Mouse (Mus musculus) embryonic facial prominence, embryonic 14.5 days (tissue): Measurements from ENCODE around the gene Gm49373. TPM values are rescaled to one million over a fixed set of nuclear protein-coding genes. Genes with fewer than 3 reads are reported as not detected.

Experiments
- ATAC-seq: fragments of 200-750 bp; cut with Nextera tagmentation; 2 replicates; pipeline ENCODE4 v1.8.0; 2017; ENCODE audit warnings: low read depth, moderate number of reproducible peaks, moderate TSS enrichment
- DNase-seq: peaks from one replicate; pipeline ENCODE4 v3.0.0-alpha.2; 2015; ENCODE audit warnings: low spot score
- H3K27ac ChIP-seq: fragments of 300-500 bp; sonication (generic); replicated peaks from 2 replicates; pipeline ENCODE4 v1.5.1; 2014; ENCODE audit warnings: low read depth, mild to moderate bottlenecking, low read length, moderate library complexity
- H3K27me3 ChIP-seq: fragments of 300-500 bp; sonication (generic); replicated peaks from 2 replicates; pipeline ENCODE4 v1.6.1; 2014; ENCODE audit warnings: low read length; ENCODE audit not compliant: control insufficient read depth, insufficient read depth
- H3K36me3 ChIP-seq: fragments of 300-500 bp; sonication (generic); 2 replicates; pipeline ENCODE4 v1.6.1; 2014; ENCODE audit warnings: low read length, mixed read lengths; ENCODE audit not compliant: control insufficient read depth, insufficient read depth
- H3K4me1 ChIP-seq: fragments of 300-500 bp; sonication (generic); 2 replicates; pipeline ENCODE4 v1.6.1; 2014; ENCODE audit warnings: antibody characterized with exemption, low read length; ENCODE audit not compliant: control insufficient read depth, insufficient read depth
- H3K4me2 ChIP-seq: fragments of 300-500 bp; sonication (generic); 2 replicates; pipeline ENCODE4 v1.6.1; 2014; ENCODE audit warnings: low read depth, mild to moderate bottlenecking, low read length, moderate library complexity, mixed read lengths
- H3K4me3 ChIP-seq: fragments of 300-500 bp; sonication (generic); 2 replicates; pipeline ENCODE4 v1.5.1; 2014; ENCODE audit warnings: low read depth, mild to moderate bottlenecking, low read length
- H3K9ac ChIP-seq: fragments of 300-500 bp; sonication (generic); 2 replicates; pipeline ENCODE4 v1.6.1; 2014; ENCODE audit warnings: low read depth, mild to moderate bottlenecking, low read length, moderate library complexity, mixed read lengths
- H3K9me3 ChIP-seq: fragments of 300-500 bp; sonication (generic); 2 replicates; pipeline ENCODE4 v1.6.1; 2016; ENCODE audit warnings: low read length; ENCODE audit not compliant: control insufficient read depth
- WGBS: fragments of 180-500 bp; shearing (Covaris S2); extraction: QIAGEN DNeasy Blood & Tissue Kit; methylation state at CpG from one replicate; pipeline ENCODE4 v1.1.7; 2014; 5-methylcytosine and 5-hydroxymethylcytosine counted together
- polyA plus RNA-seq: library from polyadenylated mRNA; unstranded; fragments of >200 nt; fragmentation: Nextera tagmentation; extraction: Ambion mirVana; gene quantifications from 2 replicates; pipeline ENCODE4 v1.2.1, GENCODE M21; 2014

Gene Gm49373
- polyA plus RNA-seq = 0.24 TPM in 1 of 2 replicates, not detected in the other

- Histone ChIP-seq H3K27me3 (no peaks in the 10 kb centered on the region), H3K9ac (peak within 1 kb of the TSS; percentile 88), H3K4me2 (peak within 1 kb of the TSS; percentile 82), H3K4me3 (peak within 1 kb of the TSS; percentile 87), H3K36me3 (peaks cover 48% of the 10 kb centered on the region), H3K4me1 (peaks cover 5% of the 10 kb centered on the region), H3K9me3 (no peaks in the 10 kb centered on the region), H3K27ac (peak within 1 kb of the TSS; percentile 70)
- ATAC-seq = peak; percentile 94
- WGBS = 3% methylated on average over 43 of the region's 58 CpGs
- peak; percentile 95 for DNase-seq
Observed at GRCm38 (mm10) chr9:21073044-21073840, at the start of gene Gm49373, which contains the start of gene Fdx1l. Gene Gm49373 (minus strand): TSS chr9:21073096. Gene Fdx1l (minus strand): TSS chr9:21073614.

DNA sequence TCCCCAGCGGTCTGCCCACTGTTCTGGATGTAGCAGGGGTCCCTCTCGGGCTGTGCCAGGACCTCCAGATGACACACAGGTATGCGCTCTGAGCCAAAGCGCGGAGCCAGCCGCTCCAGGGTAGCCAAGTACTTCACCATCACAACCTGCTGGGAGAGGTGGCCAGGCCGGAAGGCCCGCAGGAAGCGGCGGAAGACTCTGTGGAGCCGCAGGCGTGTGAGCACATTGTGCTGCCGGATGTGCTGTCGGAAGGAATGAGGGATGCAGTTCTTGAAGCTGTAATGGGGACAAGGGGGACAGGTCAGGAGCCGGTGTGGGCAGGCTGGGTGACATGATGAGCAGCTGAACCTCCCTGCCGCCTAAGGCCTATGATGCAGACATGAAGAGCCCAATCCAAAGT is 48.6 kb upstream of the Gm49373 start:
- no peaks in the 10 kb centered on the region for H3K9me3 ChIP-seq
- H3K9ac ChIP-seq = no peak overlapping the region
- no peak overlapping the region for H3K27ac ChIP-seq
- no peak for DNase-seq
- no peaks in the 10 kb centered on the region for H3K4me1 ChIP-seq
- H3K4me2 ChIP-seq = no peak overlapping the region
- H3K4me3 ChIP-seq = no peak overlapping the region
- 94% methylated on average over 16 of the region's 16 CpGs for WGBS
- ATAC-seq = no peak
- peaks cover 54% of the 10 kb centered on the region; the same call in 1 of the 2 replicates for H3K36me3 ChIP-seq
- H3K27me3 ChIP-seq = no peaks in the 10 kb centered on the region

- 85% methylated on average over 6 of the region's 6 CpGs for WGBS
- no peak overlapping the region for H3K4me2 ChIP-seq
- H3K27ac ChIP-seq = no peak overlapping the region
- H3K9me3 ChIP-seq = no peaks in the 10 kb centered on the region
- H3K4me1 ChIP-seq = no peaks in the 10 kb centered on the region
- no peak for DNase-seq
- peaks cover 20% of the 10 kb centered on the region; the same call in 1 of the 2 replicates for H3K36me3 ChIP-seq
- no peak overlapping the region for H3K4me3 ChIP-seq
- H3K9ac ChIP-seq = no peak overlapping the region
- ATAC-seq = no peak
- H3K27me3 ChIP-seq = no peaks in the 10 kb centered on the region
Observed at GRCm38 (mm10) chr9:21117073-21117472, 44.2 kb upstream of the Gm49373 start.

DNA sequence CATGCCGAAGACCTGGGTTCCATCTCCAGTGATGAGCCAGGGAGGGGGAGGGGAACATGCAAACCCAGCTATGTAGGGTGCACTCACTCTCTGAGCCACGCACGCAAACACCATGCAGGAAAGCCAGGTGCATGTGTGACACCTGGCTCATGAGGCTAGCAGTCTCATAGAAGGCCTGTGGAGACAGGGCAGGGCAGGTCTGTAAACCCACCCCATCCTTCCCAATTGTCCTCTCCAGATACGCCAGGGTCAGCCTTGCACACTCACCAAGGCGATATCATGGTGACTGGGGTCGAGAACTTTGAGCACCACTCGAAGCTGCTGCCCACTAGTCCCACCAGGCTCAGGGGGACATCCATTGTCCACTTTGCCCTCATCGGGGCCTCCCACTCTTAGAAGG is 42.2 kb upstream of the Gm49373 start:
- H3K4me2 ChIP-seq = no peak overlapping the region
- DNase-seq (no peak), ATAC-seq (no peak)
- no peaks in the 10 kb centered on the region for H3K27me3 ChIP-seq
- H3K36me3 ChIP-seq = peaks cover 7% of the 10 kb centered on the region; the same call in 1 of the 2 replicates
- no peak overlapping the region for H3K9ac ChIP-seq
- no peaks in the 10 kb centered on the region for H3K9me3 ChIP-seq
- WGBS = 97% methylated on average over 8 of the region's 8 CpGs
- H3K27ac ChIP-seq = no peak overlapping the region
- no peak overlapping the region for H3K4me3 ChIP-seq
- no peaks in the 10 kb centered on the region for H3K4me1 ChIP-seq

- no peak overlapping the region for H3K4me2 ChIP-seq
- no peak overlapping the region for H3K4me3 ChIP-seq
- 85% methylated on average over 7 of the region's 7 CpGs for WGBS
- no peak overlapping the region for H3K9ac ChIP-seq
- H3K27ac ChIP-seq = no peak overlapping the region
- no peaks in the 10 kb centered on the region for H3K9me3 ChIP-seq
- ATAC-seq = no peak
- H3K4me1 ChIP-seq = no peaks in the 10 kb centered on the region
- no peaks in the 10 kb centered on the region for H3K27me3 ChIP-seq
- peaks cover 6% of the 10 kb centered on the region; the same call in 1 of the 2 replicates for H3K36me3 ChIP-seq
- DNase-seq = no peak
Observed at GRCm38 (mm10) chr9:21114190-21114589, 41.3 kb upstream of the Gm49373 start.

GRCm38 (mm10) chr9:21113751-21114150 is 40.9 kb upstream of the Gm49373 start:
- Histone ChIP-seq H3K27me3 (no peaks in the 10 kb centered on the region), H3K4me3 (no peak overlapping the region), H3K4me1 (no peaks in the 10 kb centered on the region), H3K9ac (no peak overlapping the region), H3K4me2 (no peak overlapping the region), H3K9me3 (no peaks in the 10 kb centered on the region), H3K27ac (no peak overlapping the region), H3K36me3 (peaks cover 6% of the 10 kb centered on the region; the same call in 1 of the 2 replicates)
- 92% methylated on average over 6 of the region's 6 CpGs for WGBS
- DNase-seq (no peak), ATAC-seq (no peak)

DNA sequence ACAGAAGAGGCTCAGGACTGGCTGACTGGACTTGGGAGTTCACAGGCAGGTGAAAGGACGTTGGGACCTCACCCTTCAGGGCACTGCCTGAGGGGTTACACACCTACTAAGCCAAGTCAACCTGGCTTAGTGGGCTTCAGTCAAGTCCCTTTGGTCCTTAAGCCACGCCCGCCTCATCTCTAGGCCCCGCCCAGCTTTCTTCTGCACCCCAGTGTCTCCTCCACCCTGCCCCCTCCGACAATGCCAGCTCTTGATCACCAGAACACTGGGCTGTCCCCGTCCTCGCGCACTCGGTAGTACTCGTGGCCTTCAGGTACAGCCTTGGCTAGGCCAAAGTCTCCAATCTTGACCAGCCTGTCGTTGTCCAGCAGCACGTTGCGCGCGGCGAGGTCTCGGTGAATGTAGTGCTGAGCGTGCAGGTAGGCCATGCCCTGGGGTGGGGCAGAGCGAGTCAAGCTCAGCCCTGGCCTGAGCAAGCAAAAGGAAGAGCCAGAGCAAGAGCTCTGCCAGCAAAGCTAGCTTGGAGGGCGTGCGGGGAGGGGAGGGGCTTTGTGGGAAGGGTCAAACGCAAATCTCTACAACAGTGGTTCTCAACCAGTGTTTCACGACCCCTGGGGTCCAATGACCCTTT is 34.8 kb upstream of the Gm49373 start:
- Histone ChIP-seq H3K4me2 (no peak overlapping the region), H3K27ac (no peak overlapping the region), H3K27me3 (no peaks in the 10 kb centered on the region), H3K4me3 (no peak overlapping the region), H3K9me3 (no peaks in the 10 kb centered on the region), H3K4me1 (no peaks in the 10 kb centered on the region), H3K9ac (no peak overlapping the region), H3K36me3 (peaks cover 26% of the 10 kb centered on the region; the same call in 1 of the 2 replicates)
- ATAC-seq (no peak), DNase-seq (no peak)
- 45% methylated on average over 23 of the region's 23 CpGs for WGBS

DNA sequence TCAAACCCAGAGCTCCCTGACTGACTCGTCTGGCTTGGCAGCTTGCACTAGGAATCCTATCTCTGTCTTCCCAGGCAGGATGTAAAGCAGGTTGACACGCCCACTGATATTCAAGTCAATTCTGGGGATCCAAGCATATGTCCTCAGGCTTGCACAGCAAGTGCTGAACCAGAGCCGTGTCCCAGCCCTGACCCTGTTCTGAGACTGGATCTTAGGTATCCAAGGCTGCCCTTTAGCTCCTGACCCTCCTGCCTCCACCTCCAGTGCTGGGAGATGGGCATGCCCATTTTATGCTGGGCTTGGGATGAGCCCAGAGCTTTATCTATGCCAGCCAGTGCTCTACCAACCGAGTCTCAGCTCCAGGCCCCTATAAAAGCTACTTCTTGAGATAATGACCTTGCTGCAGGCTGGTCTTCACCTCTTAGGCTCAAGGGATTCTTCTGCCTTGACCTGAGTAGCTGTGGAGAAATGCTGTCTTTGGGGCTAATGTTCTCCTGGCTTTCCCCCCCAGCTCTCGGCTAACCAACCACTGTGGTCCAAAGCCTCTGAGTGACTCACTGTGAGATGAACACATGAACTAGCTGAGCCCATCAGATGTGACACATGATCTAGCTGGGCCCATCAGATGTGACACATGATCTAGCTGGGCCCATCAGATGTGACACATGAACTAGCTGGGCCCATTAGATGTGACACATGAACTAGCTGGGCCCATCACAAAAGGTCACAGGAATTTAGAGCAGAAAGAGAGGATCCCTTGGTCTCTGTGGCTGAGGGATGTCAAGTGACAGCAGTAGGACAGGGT is 33.1 kb upstream of the Gm49373 start:
- Histone ChIP-seq H3K4me2 (no peak overlapping the region), H3K27ac (no peak overlapping the region), H3K9ac (no peak overlapping the region), H3K36me3 (peaks cover 26% of the 10 kb centered on the region; the same call in 1 of the 2 replicates), H3K27me3 (no peaks in the 10 kb centered on the region), H3K4me3 (no peak overlapping the region), H3K4me1 (no peaks in the 10 kb centered on the region), H3K9me3 (no peaks in the 10 kb centered on the region)
- ATAC-seq (no peak), DNase-seq (no peak)
- WGBS = 69% methylated on average over 5 of the region's 5 CpGs
